In the genomic region with DNA sequence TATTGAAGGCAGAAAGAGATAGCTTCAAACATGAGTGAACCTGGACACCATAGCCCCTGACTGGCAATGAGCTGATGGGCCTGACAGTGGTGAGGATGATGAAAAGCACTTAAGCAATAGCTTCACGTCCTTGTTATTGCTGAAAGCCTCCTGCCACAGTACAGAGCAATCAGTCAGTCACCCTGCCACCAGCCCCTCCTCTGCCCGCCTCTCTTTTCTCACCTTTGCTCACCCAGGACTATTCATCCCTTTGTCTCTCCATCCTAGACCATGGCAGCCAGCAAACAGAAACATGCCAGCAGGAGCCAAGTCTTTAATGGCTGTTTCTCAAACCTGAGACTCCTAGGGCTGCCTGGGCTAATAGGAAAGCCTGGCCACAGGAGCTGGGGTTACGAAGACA, we compare ENCODE assay signal across 17 mouse cellular contexts.
"Had no signal": no experiment of that assay in that cellular context is flagged by ENCODE, and none has a peak within 500 bp of the region (broad histone marks: within the 10 kb centered on the region; RNA-seq: fewer than 3 reads in every experiment).

No protein-coding gene starts in this region.

- H3K27me3 ChIP-seq: liver, embryonic 13.5 days; neural tube, embryonic 13.5 days; stomach, embryonic 15.5 days had no signal

- H3K9me3 ChIP-seq: liver, embryonic 13.5 days; neural tube, embryonic 13.5 days; stomach, embryonic 15.5 days had no signal

- H3K9ac ChIP-seq: liver, embryonic 13.5 days; neural tube, embryonic 13.5 days; stomach, embryonic 15.5 days had no signal

- H3K36me3 ChIP-seq: liver, embryonic 13.5 days; neural tube, embryonic 13.5 days; stomach, embryonic 15.5 days had no signal

- H3K4me3 ChIP-seq: layer of hippocampus, adult 2 months; left cerebral cortex, adult 2 months; liver, embryonic 13.5 days; myocyte; neural tube, embryonic 13.5 days; stomach, embryonic 15.5 days had no signal

- H3K4me1 ChIP-seq: liver, embryonic 13.5 days; neural tube, embryonic 13.5 days; stomach, embryonic 15.5 days had no signal

- ATAC-seq: midbrain, embryonic 16.5 days had no signal

- H3K4me2 ChIP-seq: liver, embryonic 13.5 days; midbrain, embryonic 11.5 days; neural tube, embryonic 13.5 days; stomach, embryonic 15.5 days had no signal

- DNase-seq: kidney, postnatal 25 days; liver, embryonic 13.5 days; lung, adult 2 months; lung, postnatal 14 days; lung, postnatal 4 days; retina, postnatal 1 day; right cerebral cortex, postnatal 25 days; spleen, adult 18-20 months; thymus, postnatal 25 days had no signal

- H3K27ac ChIP-seq: kidney, postnatal 0 days; layer of hippocampus, adult 2 months; left cerebral cortex, adult 2 months; liver, embryonic 13.5 days; neural tube, embryonic 13.5 days; stomach, embryonic 15.5 days had no signal
